Mouse (Mus musculus) thymus, adult 2 months (tissue): Measurements from ENCODE around the gene Dgki.

ENCODE experiments used
- CTCF ChIP-seq: fragments of 200-500 bp; IDR thresholded peaks from 2 replicates; pipeline ENCODE4 v1.5.1; 2012; ENCODE audit warnings: mild to moderate bottlenecking, control low read depth, low read length, moderate library complexity, borderline replicate concordance; ENCODE audit not compliant: control insufficient read depth, poor library complexity, insufficient read depth; ENCODE audit errors: extremely low read depth
- POLR2A ChIP-seq: fragments of 200-500 bp; IDR thresholded peaks from 2 replicates; pipeline ENCODE4 v1.6.1; 2012; ENCODE audit warnings: mild to moderate bottlenecking, low read length, control low read depth, moderate library complexity; ENCODE audit not compliant: control insufficient read depth, poor library complexity, insufficient read depth; ENCODE audit errors: extremely low read depth

GRCm38 (mm10) chr6:36903821-36904220 lies 396.2 kb downstream of the Dgki start:
- TF ChIP-seq CTCF (no peak), POLR2A (no peak)
